Mouse (Mus musculus): Measurements from ENCODE around the gene Mob3b. TPM values are rescaled to one million over a fixed set of nuclear protein-coding genes. Genes with fewer than 3 reads are reported as not detected.

Mob3b gene
- polyA plus RNA-seq (2012; rRNA removed; ENCODE audit: low replicate concordance) = 5.9 and 10.2 TPM in 2 replicates

GRCm38 (mm10) chr4:35156751-35157611 lies at the start of gene Mob3b:
Gene Mob3b (minus strand): TSS chr4:35157484.

GRCm38 (mm10) chr4:35151756-35152155 lies 5.5 kb downstream of the Mob3b start, which contains the start of gene Ifnk:
Gene Ifnk (plus strand): TSS chr4:35152056.

Other genes with a start within 250 kb of the Mob3b start
- not detected in 2 replicates for gene Ifnk, start 5.4 kb downstream of the Mob3b start, polyA plus RNA-seq (2012; rRNA removed; ENCODE audit: low replicate concordance)
- 21.9 and 64.8 TPM in 2 replicates for gene C9orf72, start 68.7 kb upstream of the Mob3b start, polyA plus RNA-seq (2012; rRNA removed; ENCODE audit: low replicate concordance)

All from subcutaneous adipose tissue, adult 2 months (tissue).